Mouse (Mus musculus) limb, embryonic 12.5 days (tissue): ENCODE measurements at regions not wholly inside any gene's neighbourhood (a gene's known extent, or its start where the extent isn't known, plus 50 kb on each side); places are given as distances from the start of the nearest gene placed in this dataset.

Experiments used
- ATAC-seq: fragments of 200-750 bp; cut with Nextera tagmentation; 2 replicates; pipeline ENCODE4 v1.8.0; 2017; ENCODE audit warnings: low read depth, moderate TSS enrichment; ENCODE audit not compliant: insufficient number of reproducible peaks, insufficient read depth, low FRiP score, low TSS enrichment
- H3K27ac ChIP-seq: fragments of 300-500 bp; sonication (generic); 2 replicates; pipeline ENCODE4 v1.5.1; 2016; ENCODE audit warnings: mild to moderate bottlenecking, moderate library complexity
- H3K27me3 ChIP-seq: fragments of 300-500 bp; sonication (generic); 2 replicates; pipeline ENCODE4 v1.6.1; 2016; ENCODE audit warnings: mild to moderate bottlenecking, moderate library complexity
- H3K36me3 ChIP-seq: fragments of 300-500 bp; sonication (generic); 2 replicates; pipeline ENCODE4 v1.6.1; 2016; ENCODE audit warnings: mild to moderate bottlenecking, moderate library complexity
- H3K4me1 ChIP-seq: fragments of 300-500 bp; sonication (generic); replicated peaks from 2 replicates; pipeline ENCODE4 v1.6.1; 2016
- H3K4me2 ChIP-seq: fragments of 300-500 bp; sonication (generic); 2 replicates; pipeline ENCODE4 v1.6.1; 2016; ENCODE audit warnings: mild to moderate bottlenecking, moderate library complexity
- H3K4me3 ChIP-seq: fragments of 300-500 bp; sonication (generic); replicated peaks from 2 replicates; pipeline ENCODE4 v1.5.1; 2016; ENCODE audit warnings: mild to moderate bottlenecking
- H3K9ac ChIP-seq: fragments of 300-500 bp; sonication (generic); replicated peaks from 2 replicates; pipeline ENCODE4 v1.6.1; 2016; ENCODE audit warnings: mild to moderate bottlenecking, moderate library complexity
- H3K9me3 ChIP-seq: fragments of 300-500 bp; sonication (generic); 2 replicates; pipeline ENCODE4 v1.6.1; 2016; ENCODE audit warnings: mild to moderate bottlenecking, moderate library complexity
- WGBS: fragments of 180-500 bp; shearing (Covaris S2); methylation state at CpG from one replicate; pipeline ENCODE4 v1.1.7; 2016; 5-methylcytosine and 5-hydroxymethylcytosine counted together

- Histone ChIP-seq H3K36me3 (no peaks in the 10 kb centered on the region), H3K4me3 (no peak overlapping the region), H3K9me3 (no peaks in the 10 kb centered on the region), H3K4me2 (peak overlapping the region; percentile 15; the same call in 1 of the 2 replicates), H3K27me3 (no peaks in the 10 kb centered on the region), H3K4me1 (peaks cover 14% of the 10 kb centered on the region), H3K9ac (no peak overlapping the region), H3K27ac (peak overlapping the region; percentile 62)
- 7% methylated on average over 8 of the region's 8 CpGs for WGBS
- peak; percentile 79 for ATAC-seq
Measured at GRCm38 (mm10) chr1:72108678-72109077, 103.4 kb downstream of the Mreg start.

- ATAC-seq = no peak
- 79% methylated on average over 7 of the region's 7 CpGs for WGBS
- H3K27me3 ChIP-seq = no peaks in the 10 kb centered on the region
Measured at GRCm38 (mm10) chr1:72107125-72107524, 105.0 kb downstream of the Mreg start.

GRCm38 (mm10) chr1:72106655-72107054 lies 105.5 kb downstream of the Mreg start:
- Histone ChIP-seq H3K4me3 (no peak overlapping the region), H3K4me1 (peaks cover 14% of the 10 kb centered on the region), H3K36me3 (no peaks in the 10 kb centered on the region), H3K27ac (no peak overlapping the region), H3K4me2 (no peak overlapping the region), H3K9me3 (no peaks in the 10 kb centered on the region), H3K9ac (no peak overlapping the region), H3K27me3 (no peaks in the 10 kb centered on the region)
- ATAC-seq = no peak
- WGBS = 90% methylated on average over 4 of the region's 4 CpGs

More at GRCm38 (mm10) chr1:72107125-72107524, 105.0 kb downstream of the Mreg start:
- no peak overlapping the region for H3K4me3 ChIP-seq
- H3K27ac ChIP-seq = no peak overlapping the region
- no peaks in the 10 kb centered on the region for H3K9me3 ChIP-seq
- no peak overlapping the region for H3K9ac ChIP-seq
- no peak overlapping the region for H3K4me2 ChIP-seq
- peaks cover 14% of the 10 kb centered on the region for H3K4me1 ChIP-seq
- H3K36me3 ChIP-seq = no peaks in the 10 kb centered on the region

- Histone ChIP-seq H3K9ac (no peak overlapping the region), H3K4me1 (peaks cover 14% of the 10 kb centered on the region), H3K27me3 (no peaks in the 10 kb centered on the region), H3K4me3 (no peak overlapping the region), H3K27ac (no peak overlapping the region), H3K4me2 (no peak overlapping the region), H3K9me3 (no peaks in the 10 kb centered on the region), H3K36me3 (no peaks in the 10 kb centered on the region)
- no peak for ATAC-seq
- WGBS = 49% methylated on average over 5 of the region's 5 CpGs
Measured at GRCm38 (mm10) chr1:72105435-72106057, 106.6 kb downstream of the Mreg start.

- Histone ChIP-seq H3K27me3 (no peaks in the 10 kb centered on the region), H3K9ac (no peak overlapping the region), H3K36me3 (no peaks in the 10 kb centered on the region), H3K4me2 (no peak overlapping the region), H3K27ac (no peak overlapping the region), H3K9me3 (no peaks in the 10 kb centered on the region), H3K4me3 (no peak overlapping the region), H3K4me1 (peaks cover 11% of the 10 kb centered on the region)
- WGBS = 75% methylated on average over 6 of the region's 6 CpGs
- ATAC-seq = no peak
Measured at GRCm38 (mm10) chr1:72103962-72104361, 108.1 kb downstream of the Mreg start.

- H3K27ac ChIP-seq = no peak overlapping the region
- H3K27me3 ChIP-seq = no peaks in the 10 kb centered on the region
- no peak for ATAC-seq
- 82% methylated on average over 6 of the region's 6 CpGs for WGBS
- H3K9me3 ChIP-seq = no peaks in the 10 kb centered on the region
- no peak overlapping the region for H3K9ac ChIP-seq
- no peak overlapping the region for H3K4me3 ChIP-seq
- H3K36me3 ChIP-seq = no peaks in the 10 kb centered on the region
- no peak overlapping the region for H3K4me2 ChIP-seq
- H3K4me1 ChIP-seq = peaks cover 6% of the 10 kb centered on the region
Measured at GRCm38 (mm10) chr1:72103387-72103786, 108.7 kb downstream of the Mreg start.

- H3K9ac ChIP-seq = no peak overlapping the region
- H3K4me3 ChIP-seq = no peak overlapping the region
- no peaks in the 10 kb centered on the region for H3K36me3 ChIP-seq
- H3K27ac ChIP-seq = no peak overlapping the region
- no peak overlapping the region for H3K4me2 ChIP-seq
- no peaks in the 10 kb centered on the region for H3K27me3 ChIP-seq
- WGBS = 82% methylated on average over 5 of the region's 5 CpGs
- ATAC-seq = no peak
- H3K4me1 ChIP-seq = no peaks in the 10 kb centered on the region; the same call in 1 of the 2 replicates
- H3K9me3 ChIP-seq = no peaks in the 10 kb centered on the region
Measured at GRCm38 (mm10) chr1:72099447-72099846, 112.7 kb downstream of the Mreg start.

- WGBS = 80% methylated on average over 2 of the region's 2 CpGs
- Histone ChIP-seq H3K27ac (no peak overlapping the region), H3K4me1 (no peaks in the 10 kb centered on the region), H3K36me3 (no peaks in the 10 kb centered on the region), H3K4me2 (no peak overlapping the region), H3K9me3 (no peaks in the 10 kb centered on the region; the same call in 1 of the 2 replicates), H3K9ac (no peak overlapping the region), H3K4me3 (no peak overlapping the region), H3K27me3 (no peaks in the 10 kb centered on the region)
- no peak for ATAC-seq
Measured at GRCm38 (mm10) chr1:72091344-72091743, 120.8 kb downstream of the Mreg start.

GRCm38 (mm10) chr1:72085661-72086060 lies 126.4 kb downstream of the Mreg start:
- Histone ChIP-seq H3K36me3 (no peaks in the 10 kb centered on the region), H3K4me3 (no peak overlapping the region), H3K27me3 (no peaks in the 10 kb centered on the region), H3K4me1 (no peaks in the 10 kb centered on the region), H3K4me2 (no peak overlapping the region), H3K9me3 (no peaks in the 10 kb centered on the region), H3K27ac (no peak overlapping the region), H3K9ac (no peak overlapping the region)
- no peak for ATAC-seq
- 64% methylated on average over 6 of the region's 6 CpGs for WGBS

GRCm38 (mm10) chr1:72084219-72084618 lies 127.9 kb downstream of the Mreg start:
- no peaks in the 10 kb centered on the region for H3K9me3 ChIP-seq
- no peak overlapping the region for H3K4me2 ChIP-seq
- no peak overlapping the region for H3K4me3 ChIP-seq
- 61% methylated on average over 3 of the region's 3 CpGs for WGBS
- H3K9ac ChIP-seq = no peak overlapping the region
- no peak overlapping the region for H3K27ac ChIP-seq
- H3K27me3 ChIP-seq = no peaks in the 10 kb centered on the region
- ATAC-seq = no peak
- H3K4me1 ChIP-seq = no peaks in the 10 kb centered on the region
- H3K36me3 ChIP-seq = no peaks in the 10 kb centered on the region

GRCm38 (mm10) chr1:72082366-72082765 lies 129.7 kb downstream of the Mreg start:
- no peak overlapping the region for H3K9ac ChIP-seq
- 87% methylated on average over 4 of the region's 4 CpGs for WGBS
- no peaks in the 10 kb centered on the region for H3K4me1 ChIP-seq
- ATAC-seq = no peak
- no peaks in the 10 kb centered on the region for H3K27me3 ChIP-seq
- no peak overlapping the region for H3K4me3 ChIP-seq
- H3K9me3 ChIP-seq = no peaks in the 10 kb centered on the region
- H3K27ac ChIP-seq = no peak overlapping the region
- no peaks in the 10 kb centered on the region for H3K36me3 ChIP-seq
- H3K4me2 ChIP-seq = no peak overlapping the region

- no peak for ATAC-seq
- 78% methylated on average over 5 of the region's 5 CpGs for WGBS
- no peaks in the 10 kb centered on the region for H3K4me1 ChIP-seq
Measured at GRCm38 (mm10) chr1:72081811-72082210, 130.3 kb downstream of the Mreg start.

More at GRCm38 (mm10) chr1:72081811-72082210, 130.3 kb downstream of the Mreg start:
- Histone ChIP-seq H3K9me3 (no peaks in the 10 kb centered on the region), H3K27ac (no peak overlapping the region), H3K4me3 (no peak overlapping the region), H3K36me3 (no peaks in the 10 kb centered on the region), H3K9ac (no peak overlapping the region), H3K27me3 (no peaks in the 10 kb centered on the region), H3K4me2 (no peak overlapping the region)
